ENCODE assay signal across 1 mouse cellular context in genomic region chr1:95665951-95666484, GRCm38 (mm10).
TF ChIP-seq lines count a peak whose summit lies in the region.

No protein-coding gene starts in this region.

TF ChIP-seq in MEL, 35 proteins besides CTCF, POLR2A, EP300 and RAD21 (continued from another document):
- peak; percentile 41; the same call in 1 of the 2 replicates for TF ChIP-seq GATA1 (IDR thresholded peaks at IDR 0.05; ENCODE audit: low read depth, low read length)
- TF ChIP-seq MAZ (IDR thresholded peaks at IDR 0.05; ENCODE audit: low read depth, low read length) = no peak
- peak; percentile 43; the same call in 1 of the 2 replicates for TF ChIP-seq HCFC1 (IDR thresholded peaks at IDR 0.05; ENCODE audit: low read depth, low read length)
- no peak for TF ChIP-seq E2F4 (IDR thresholded peaks at IDR 0.05; ENCODE audit: borderline replicate concordance, low read depth, low read length)
